Mouse (Mus musculus) midbrain, embryonic 13.5 days (tissue): Measurements from ENCODE around the gene Csnk1g2. TPM values are rescaled to one million over a fixed set of nuclear protein-coding genes. Genes with fewer than 3 reads are reported as not detected.
A peak's percentile ranks its signal among the peaks of the same experiment; 100 is the strongest.

Experiments
- ATAC-seq: fragments of 200-750 bp; cut with Nextera tagmentation; 2 replicates; pipeline ENCODE4 v1.8.0; 2017; ENCODE audit warnings: mild to moderate bottlenecking, moderate TSS enrichment, moderate library complexity
- H3K27ac ChIP-seq: fragments of 300-500 bp; sonication (generic); 2 replicates; pipeline ENCODE4 v1.5.1; 2015; ENCODE audit warnings: inconsistent platforms, mild to moderate bottlenecking, moderate library complexity
- H3K27me3 ChIP-seq: fragments of 300-500 bp; sonication (generic); 2 replicates; pipeline ENCODE4 v1.6.1; 2015; ENCODE audit warnings: mild to moderate bottlenecking, inconsistent platforms
- H3K36me3 ChIP-seq: fragments of 300-500 bp; sonication (generic); 2 replicates; pipeline ENCODE4 v1.6.1; 2015; ENCODE audit warnings: mild to moderate bottlenecking, inconsistent platforms
- H3K4me1 ChIP-seq: fragments of 300-500 bp; sonication (generic); replicated peaks from 2 replicates; pipeline ENCODE4 v1.6.1; 2015; ENCODE audit warnings: inconsistent platforms
- H3K4me2 ChIP-seq: fragments of 300-500 bp; sonication (generic); replicated peaks from 2 replicates; pipeline ENCODE4 v1.6.1; 2015; ENCODE audit warnings: moderate library complexity, mild to moderate bottlenecking, inconsistent platforms
- H3K4me3 ChIP-seq: fragments of 300-500 bp; sonication (generic); replicated peaks from 2 replicates; pipeline ENCODE4 v1.5.1; 2015; ENCODE audit warnings: mild to moderate bottlenecking, inconsistent platforms
- H3K9ac ChIP-seq: fragments of 300-500 bp; sonication (generic); replicated peaks from 2 replicates; pipeline ENCODE4 v1.6.1; 2015; ENCODE audit warnings: mild to moderate bottlenecking, inconsistent platforms
- H3K9me3 ChIP-seq: fragments of 300-500 bp; sonication (generic); 2 replicates; pipeline ENCODE4 v1.6.1; 2016; ENCODE audit warnings: mild to moderate bottlenecking, inconsistent platforms
- WGBS: fragments of 180-500 bp; shearing (Covaris S2); methylation state at CpG from one replicate; pipeline ENCODE4 v1.1.7; 2015; 5-methylcytosine and 5-hydroxymethylcytosine counted together
- polyA plus RNA-seq: library from polyadenylated mRNA; unstranded; fragments of >200 nt; fragmentation: Nextera tagmentation; extraction: Ambion mirVana; gene quantifications from 2 replicates; pipeline ENCODE4 v1.2.1, GENCODE M21; 2015

The Csnk1g2 gene
- polyA plus RNA-seq, 1 experiment from 2014 or later = 115 TPM

GRCm38 (mm10) chr10:80584642-80585552 is 37.7 kb upstream of the Csnk1g2 start:
- no peak; the same call in 1 of the 2 replicates for ATAC-seq
- Histone ChIP-seq H3K4me2 (no peak overlapping the region), H3K4me3 (no peak overlapping the region), H3K27me3 (no peaks in the 10 kb centered on the region), H3K9ac (0 out of 2 replicates have a peak overlapping the region, but pooled peaks have one; percentile 16), H3K36me3 (peaks cover 38% of the 10 kb centered on the region), H3K27ac (no peak overlapping the region), H3K4me1 (peaks cover 35% of the 10 kb centered on the region), H3K9me3 (no peaks in the 10 kb centered on the region)
- 70% methylated on average over 12 of the region's 12 CpGs for WGBS

- Histone ChIP-seq H3K36me3 (peaks cover 38% of the 10 kb centered on the region), H3K4me1 (peaks cover 36% of the 10 kb centered on the region), H3K27me3 (no peaks in the 10 kb centered on the region), H3K4me2 (no peak overlapping the region), H3K27ac (no peak overlapping the region), H3K4me3 (no peak overlapping the region), H3K9me3 (no peaks in the 10 kb centered on the region), H3K9ac (peak overlapping the region; percentile 16; the same call in 1 of the 2 replicates)
- 97% methylated on average over 8 of the region's 8 CpGs for WGBS
- no peak for ATAC-seq
Observed at GRCm38 (mm10) chr10:80585581-80585980, 37.1 kb upstream of the Csnk1g2 start.

DNA sequence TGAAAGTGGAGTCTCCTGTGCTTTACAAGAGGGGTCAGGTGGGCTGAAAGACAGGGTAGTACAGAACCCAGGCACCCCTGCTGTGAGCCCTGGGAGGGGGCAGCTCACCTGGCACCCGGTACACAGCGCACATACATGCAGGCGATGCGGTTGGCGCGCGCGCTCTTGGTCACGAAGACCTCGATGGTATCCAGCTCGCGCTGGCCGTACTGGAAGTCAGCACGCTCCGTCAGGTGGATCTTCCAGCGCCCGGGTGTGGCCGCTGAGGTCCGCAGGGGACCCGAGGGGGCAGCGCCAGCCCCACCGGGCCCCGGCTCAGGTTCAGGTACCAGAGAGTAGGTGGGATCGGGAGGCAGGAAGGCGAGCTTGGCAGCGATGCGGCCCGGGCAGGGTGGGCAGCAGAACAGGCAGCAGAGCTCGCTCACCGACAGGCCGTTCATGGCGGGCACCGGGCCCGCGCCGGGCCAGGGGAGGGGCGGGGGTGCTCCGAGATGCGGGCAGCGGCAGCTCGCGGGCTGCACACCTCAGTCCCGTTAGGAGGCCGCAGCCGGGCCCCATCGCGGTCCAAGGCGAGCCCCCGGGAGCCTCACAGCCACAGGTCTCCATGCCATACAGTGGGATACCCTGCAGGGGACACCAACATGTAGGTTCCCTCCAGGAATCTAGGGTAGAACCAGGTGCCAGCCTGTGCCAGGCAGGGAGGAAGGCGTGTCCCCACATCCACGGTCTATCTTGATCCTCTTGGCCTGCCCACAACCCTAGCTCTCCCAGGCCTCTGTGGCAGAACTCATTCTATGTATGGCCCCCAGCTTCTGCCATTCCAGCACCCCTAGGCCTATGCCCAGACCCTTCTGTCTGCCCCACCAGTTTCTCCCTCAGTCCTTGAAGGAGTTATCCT is 36.0 kb upstream of the Csnk1g2 start:
- WGBS = 96% methylated on average over 40 of the region's 51 CpGs
- no peaks in the 10 kb centered on the region for H3K27me3 ChIP-seq
- no peak for ATAC-seq
- peak overlapping the region; percentile 10; the same call in 1 of the 2 replicates for H3K9ac ChIP-seq
- peaks cover 37% of the 10 kb centered on the region for H3K4me1 ChIP-seq
- H3K9me3 ChIP-seq = no peaks in the 10 kb centered on the region
- H3K4me2 ChIP-seq = no peak overlapping the region
- peak overlapping the region; percentile 14; the same call in 1 of the 2 replicates for H3K27ac ChIP-seq
- H3K36me3 ChIP-seq = peaks cover 38% of the 10 kb centered on the region
- H3K4me3 ChIP-seq = no peak overlapping the region

DNA sequence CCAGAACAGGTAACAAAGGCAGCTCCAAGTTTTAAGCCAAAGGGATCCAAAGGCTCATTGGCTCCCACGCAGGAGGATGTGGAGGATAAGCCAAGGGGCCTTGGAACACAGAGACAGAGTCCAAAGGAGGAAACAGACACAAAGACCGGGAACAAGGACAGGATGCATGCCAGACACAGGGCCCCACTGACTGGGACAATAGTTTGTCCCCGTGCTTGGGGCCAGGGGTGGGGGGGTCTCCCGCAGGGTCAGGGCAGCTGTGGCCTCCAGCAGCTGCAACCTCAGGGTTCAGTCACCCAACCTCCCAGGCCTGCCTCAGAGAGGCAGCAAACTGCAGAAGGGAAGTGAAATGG is 35.4 kb upstream of the Csnk1g2 start:
- Histone ChIP-seq H3K4me3 (no peak overlapping the region), H3K4me1 (peaks cover 37% of the 10 kb centered on the region), H3K36me3 (peaks cover 38% of the 10 kb centered on the region), H3K27me3 (no peaks in the 10 kb centered on the region), H3K27ac (no peak overlapping the region), H3K9me3 (no peaks in the 10 kb centered on the region), H3K9ac (no peak overlapping the region), H3K4me2 (no peak overlapping the region)
- WGBS = 44% methylated on average over 4 of the region's 4 CpGs
- ATAC-seq = no peak

- H3K9me3 ChIP-seq = no peaks in the 10 kb centered on the region
- no peak for ATAC-seq
- H3K36me3 ChIP-seq = peaks cover 23% of the 10 kb centered on the region
- H3K27ac ChIP-seq = peak overlapping the region; percentile 65; the same call in 1 of the 2 replicates
- H3K4me2 ChIP-seq = peak overlapping the region; percentile 100
- H3K9ac ChIP-seq = peak overlapping the region; percentile 98
- peak overlapping the region; percentile 91 for H3K4me3 ChIP-seq
- H3K4me1 ChIP-seq = peaks cover 37% of the 10 kb centered on the region
- WGBS = 21% methylated on average over 12 of the region's 12 CpGs
- no peaks in the 10 kb centered on the region for H3K27me3 ChIP-seq
Observed at GRCm38 (mm10) chr10:80589127-80589878, 33.3 kb upstream of the Csnk1g2 start.

DNA sequence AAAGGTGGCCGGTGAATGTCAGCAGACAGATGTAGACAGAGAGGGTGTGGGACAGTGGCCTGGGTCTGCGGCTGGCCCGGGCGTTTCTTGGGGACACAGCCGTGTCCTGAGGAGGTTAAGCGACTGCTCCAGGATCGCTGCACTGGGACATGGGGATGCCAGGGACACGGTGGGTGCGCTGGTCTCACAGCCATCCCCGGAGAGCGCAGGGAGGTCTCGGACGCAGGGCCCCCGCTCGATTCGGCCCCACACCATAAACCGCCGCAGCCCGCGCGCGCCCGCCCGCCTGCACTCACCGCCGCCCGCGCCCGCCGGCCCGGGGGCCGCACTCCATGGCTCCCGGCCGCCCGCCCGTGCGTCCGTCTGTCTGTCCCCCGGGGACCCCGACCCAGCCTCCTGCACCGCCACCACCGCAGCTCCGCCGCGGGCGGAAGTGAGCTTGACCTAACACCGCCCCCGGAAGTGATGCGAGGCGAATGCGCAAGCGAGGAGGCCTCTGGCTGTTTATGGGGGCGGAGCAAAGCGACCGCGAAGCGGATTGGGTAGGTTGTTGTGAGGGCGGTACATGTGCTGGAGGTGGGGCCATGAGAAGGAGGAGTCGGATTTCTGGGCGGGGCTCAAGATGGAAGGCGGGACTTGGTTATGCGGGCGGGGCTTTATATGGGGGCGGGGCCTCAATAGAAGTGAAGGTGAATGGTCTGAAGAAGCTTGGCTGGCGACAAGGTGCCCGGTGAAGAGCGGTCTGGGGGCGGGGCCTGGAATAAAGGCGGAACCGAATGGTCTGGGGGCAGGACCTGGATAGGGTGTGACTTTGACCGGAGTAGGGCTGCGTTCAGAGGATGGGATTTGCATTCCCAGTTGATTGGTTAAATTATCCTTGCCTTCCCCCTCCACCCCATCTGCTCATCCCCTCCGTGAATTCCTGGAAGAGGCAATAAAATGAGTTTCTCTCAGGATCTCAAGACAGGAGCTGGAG is 32.5 kb upstream of the Csnk1g2 start, which contains the start of gene Abhd17a:
Gene Abhd17a, minus strand, starts transcription at position 463 of the 976 bp plus-strand sequence.
- Histone ChIP-seq H3K4me1 (peaks cover 35% of the 10 kb centered on the region), H3K36me3 (peaks cover 16% of the 10 kb centered on the region), H3K4me3 (peak within 1 kb of the TSS; percentile 91), H3K4me2 (peak within 1 kb of the TSS; percentile 100), H3K9ac (peak within 1 kb of the TSS; percentile 98), H3K9me3 (no peaks in the 10 kb centered on the region), H3K27ac (peak within 1 kb of the TSS; percentile 65; the same call in 1 of the 2 replicates), H3K27me3 (no peaks in the 10 kb centered on the region)
- peak; percentile 96 for ATAC-seq
- WGBS = under 1% methylated on average over 70 of the region's 73 CpGs

DNA sequence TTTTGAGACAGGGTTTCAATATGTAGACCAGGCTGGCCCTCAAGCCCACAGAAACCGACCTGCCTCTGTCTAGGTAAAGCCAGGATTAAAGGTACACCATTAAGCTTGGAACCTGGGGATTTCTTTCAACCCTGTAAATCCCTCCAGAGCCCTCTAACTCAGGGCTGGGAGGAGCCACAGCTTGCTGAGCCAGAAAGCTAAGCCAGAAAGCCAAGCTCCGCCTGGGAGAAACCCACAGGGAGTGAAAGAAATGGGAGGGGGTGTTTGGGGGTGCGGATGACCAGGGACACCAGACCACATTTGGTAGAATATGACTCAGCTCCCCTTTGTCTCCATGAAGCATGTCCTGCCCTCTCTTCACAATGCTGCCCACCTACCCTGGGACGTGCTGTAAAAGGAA is 26.3 kb upstream of the Csnk1g2 start:
- 47% methylated on average over 4 of the region's 4 CpGs for WGBS
- ATAC-seq = no peak
- peaks cover 11% of the 10 kb centered on the region; the same call in 1 of the 2 replicates for H3K27me3 ChIP-seq

DNA sequence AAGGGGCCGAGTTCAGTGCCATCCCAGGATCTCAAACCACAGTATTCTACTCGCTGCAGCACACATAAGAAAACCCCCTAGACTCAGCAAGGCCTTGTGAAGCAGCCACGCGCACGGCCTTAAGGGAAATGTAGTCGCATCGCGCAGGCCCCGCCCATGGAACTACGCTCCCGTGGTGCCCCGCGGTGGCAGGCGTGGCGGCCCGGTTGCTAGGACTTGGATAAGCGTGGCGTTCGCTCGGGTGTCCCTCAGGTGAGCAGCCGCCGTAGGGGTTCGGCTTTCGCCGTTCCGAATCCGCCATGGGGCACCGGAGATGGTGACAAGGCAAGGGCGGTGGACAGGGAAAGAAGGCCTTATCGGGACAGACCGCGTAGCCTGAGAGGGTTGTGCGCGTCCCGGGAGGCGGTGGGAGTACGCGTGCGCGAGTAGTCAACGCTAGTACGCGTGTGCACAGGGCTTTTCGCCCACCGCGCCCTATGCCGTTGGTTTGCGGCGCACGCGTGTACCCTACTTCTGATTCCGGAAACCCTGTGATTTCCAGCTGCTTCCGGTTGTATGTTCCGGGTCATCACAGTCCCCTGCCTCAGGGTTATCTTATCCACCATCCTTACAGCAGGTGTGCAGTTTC is 19.8 kb upstream of the Csnk1g2 start, which contains the start of the genes Scamp4 and Adat3:
Gene Scamp4, plus strand, starts transcription at position 175 of the 628 bp plus-strand sequence.
Gene Adat3, plus strand, starts transcription at position 183 of the 628 bp plus-strand sequence.
- H3K27ac ChIP-seq = peak within 1 kb of the TSS; percentile 90
- H3K4me1 ChIP-seq = peaks cover 20% of the 10 kb centered on the region
- peak within 1 kb of the TSS; percentile 69 for H3K4me3 ChIP-seq
- ATAC-seq = peak; percentile 96
- H3K9me3 ChIP-seq = no peaks in the 10 kb centered on the region
- H3K4me2 ChIP-seq = peak within 1 kb of the TSS; percentile 96
- under 1% methylated on average over 54 of the region's 54 CpGs for WGBS
- peak within 1 kb of the TSS; percentile 78 for H3K9ac ChIP-seq
- peaks cover 18% of the 10 kb centered on the region for H3K36me3 ChIP-seq
- no peaks in the 10 kb centered on the region for H3K27me3 ChIP-seq

More for the DNA sequence above, 26.3 kb upstream of the Csnk1g2 start:
- Histone ChIP-seq H3K9ac (no peak overlapping the region), H3K9me3 (no peaks in the 10 kb centered on the region), H3K4me3 (no peak overlapping the region), H3K4me1 (no peaks in the 10 kb centered on the region), H3K36me3 (no peaks in the 10 kb centered on the region), H3K27ac (no peak overlapping the region), H3K4me2 (no peak overlapping the region)

GRCm38 (mm10) chr10:80603364-80603763 is 19.3 kb upstream of the Csnk1g2 start:
- 43% methylated on average over 7 of the region's 7 CpGs for WGBS
- Histone ChIP-seq H3K9ac (peak overlapping the region; percentile 78), H3K9me3 (no peaks in the 10 kb centered on the region), H3K36me3 (peaks cover 24% of the 10 kb centered on the region), H3K27ac (peak overlapping the region; percentile 90), H3K27me3 (no peaks in the 10 kb centered on the region), H3K4me3 (peak overlapping the region; percentile 69), H3K4me1 (peaks cover 20% of the 10 kb centered on the region), H3K4me2 (peak overlapping the region; percentile 96)
- ATAC-seq = peak; percentile 58

- Histone ChIP-seq H3K27me3 (no peaks in the 10 kb centered on the region), H3K9me3 (no peaks in the 10 kb centered on the region), H3K4me1 (peaks cover 20% of the 10 kb centered on the region), H3K36me3 (peaks cover 31% of the 10 kb centered on the region), H3K4me2 (peak overlapping the region; percentile 96), H3K9ac (peak overlapping the region; percentile 78), H3K27ac (peak overlapping the region; percentile 90; the same call in 1 of the 2 replicates), H3K4me3 (peak overlapping the region; percentile 69)
- WGBS = 93% methylated on average over 7 of the region's 7 CpGs
- no peak for ATAC-seq
Observed at GRCm38 (mm10) chr10:80604001-80604509, 18.6 kb upstream of the Csnk1g2 start.
